Mouse (Mus musculus): Measurements from ENCODE around the gene Gm49320.

Gm49320 gene

GRCm38 (mm10) chr8:4258233-4258632 lies 19.6 kb downstream of the Gm49320 start:
- no peak for DNase-seq (ENCODE audit: extremely low spot score, low read depth, low spot score)

GRCm38 (mm10) chr8:4258678-4259077 lies 20.0 kb downstream of the Gm49320 start:
- no peak for DNase-seq (ENCODE audit: extremely low spot score, low read depth, low spot score)

- no peak for DNase-seq (ENCODE audit: extremely low spot score, low read depth, low spot score)
Observed at GRCm38 (mm10) chr8:4259125-4259804, 20.6 kb downstream of the Gm49320 start, which contains the start of gene Ctxn1. Gene Ctxn1, minus strand, starts transcription at chr8:4259274.

GRCm38 (mm10) chr8:4259805-4260170 lies 21.1 kb downstream of the Gm49320 start:
- DNase-seq (ENCODE audit: extremely low spot score, low read depth, low spot score) = no peak

- DNase-seq (ENCODE audit: extremely low spot score, low read depth, low spot score) = no peak
Observed at GRCm38 (mm10) chr8:4263105-4263791, 24.6 kb downstream of the Gm49320 start.

- DNase-seq (ENCODE audit: extremely low spot score, low read depth, low spot score) = no peak
Observed at GRCm38 (mm10) chr8:4265160-4265914, 26.7 kb downstream of the Gm49320 start.

GRCm38 (mm10) chr8:4267627-4268026 lies 29.0 kb downstream of the Gm49320 start:
- no peak for DNase-seq (ENCODE audit: extremely low spot score, low read depth, low spot score)

GRCm38 (mm10) chr8:4269609-4270008 lies 30.9 kb downstream of the Gm49320 start:
- DNase-seq (ENCODE audit: extremely low spot score, low read depth, low spot score) = no peak

- peak; percentile 94 for DNase-seq (ENCODE audit: extremely low spot score, low read depth, low spot score)
Observed at GRCm38 (mm10) chr8:4275275-4276110, 36.8 kb downstream of the Gm49320 start, which contains the start of gene Timm44. Gene Timm44, minus strand, starts transcription at chr8:4275913.

- DNase-seq (ENCODE audit: extremely low spot score, low read depth, low spot score) = no peak
Observed at GRCm38 (mm10) chr8:4276111-4276465, 37.4 kb downstream of the Gm49320 start.

- no peak for DNase-seq (ENCODE audit: extremely low spot score, low read depth, low spot score)
Observed at GRCm38 (mm10) chr8:4292738-4293137, 54.1 kb downstream of the Gm49320 start.

GRCm38 (mm10) chr8:4297822-4298221 lies 59.2 kb downstream of the Gm49320 start:
- no peak for DNase-seq (ENCODE audit: extremely low spot score, low read depth, low spot score)

Data from hindlimb bud, embryonic 11.5 days (tissue).